Mouse (Mus musculus) right cerebral cortex, adult 18-20 months (tissue): ENCODE results near the gene Spred1.

Source experiments
- DNase-seq: peaks from one replicate; pipeline ENCODE4 v3.0.0; 2022; ENCODE audit warnings: mixed read lengths

The Spred1 gene

DNA sequence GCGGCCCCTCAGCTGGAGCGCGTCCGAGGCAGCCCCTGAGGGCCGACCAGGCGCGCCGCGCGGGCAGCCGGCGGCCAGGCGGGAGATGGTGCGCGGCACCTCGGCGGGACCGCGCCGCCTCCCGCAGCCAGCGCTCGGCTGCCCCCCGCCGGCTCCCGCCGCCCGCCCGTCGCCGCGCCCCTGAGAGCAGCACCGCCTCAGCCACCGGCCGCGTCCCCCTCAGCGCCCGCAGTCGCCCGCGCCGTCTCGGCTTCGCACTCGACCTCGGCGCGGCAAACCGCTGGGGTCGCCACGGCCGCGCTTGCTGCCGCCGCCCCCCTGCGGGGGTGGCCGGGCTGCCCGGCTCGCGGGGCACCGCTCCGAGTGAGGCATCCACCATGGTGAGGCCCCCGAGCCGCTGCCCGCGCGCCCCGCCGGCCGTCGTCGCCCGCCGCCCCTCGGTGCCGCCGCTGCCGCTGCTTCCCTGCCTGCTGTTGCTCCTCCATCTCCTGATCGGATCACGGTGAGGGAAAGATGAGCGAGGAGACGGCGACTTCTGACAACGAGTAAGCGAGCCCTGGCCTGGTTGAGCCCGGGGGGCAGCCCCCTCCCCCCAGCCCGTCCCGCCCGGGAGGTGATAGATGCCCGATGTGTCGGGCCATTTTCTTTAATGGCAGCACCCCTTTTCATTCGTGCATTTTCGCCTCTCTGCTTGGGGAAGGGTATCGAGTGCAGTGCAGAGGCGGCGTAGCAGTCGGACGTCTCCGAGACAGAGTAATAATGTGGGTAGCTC lies at the start of gene Spred1:
Gene Spred1 (plus strand): TSS at position 163 of the 772 bp plus-strand sequence.
- DNase-seq, result no peak

DNA sequence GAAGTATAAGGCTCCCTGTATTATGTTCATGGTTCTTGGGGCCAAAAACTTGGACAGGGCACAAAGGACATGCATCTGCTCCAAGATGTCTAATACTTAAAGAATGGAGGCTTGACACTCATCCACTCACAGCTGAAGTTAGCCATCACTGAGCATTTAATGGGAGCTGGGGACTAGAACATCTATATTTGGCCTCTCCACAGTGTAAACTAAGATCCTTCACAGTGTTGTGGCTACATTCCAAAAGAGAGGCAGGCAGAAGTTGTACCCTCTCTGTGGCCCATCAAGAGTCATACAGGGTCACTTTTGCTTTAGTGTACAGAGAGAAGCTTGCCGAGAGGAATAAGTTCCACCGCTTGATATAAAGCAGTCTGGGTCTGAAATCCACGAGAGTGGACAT lies 49.6 kb upstream of the Spred1 start:
- no peak for DNase-seq

GRCm38 (mm10) chr2:117078711-117079110 lies 42.5 kb upstream of the Spred1 start:
- no peak for DNase-seq

DNA sequence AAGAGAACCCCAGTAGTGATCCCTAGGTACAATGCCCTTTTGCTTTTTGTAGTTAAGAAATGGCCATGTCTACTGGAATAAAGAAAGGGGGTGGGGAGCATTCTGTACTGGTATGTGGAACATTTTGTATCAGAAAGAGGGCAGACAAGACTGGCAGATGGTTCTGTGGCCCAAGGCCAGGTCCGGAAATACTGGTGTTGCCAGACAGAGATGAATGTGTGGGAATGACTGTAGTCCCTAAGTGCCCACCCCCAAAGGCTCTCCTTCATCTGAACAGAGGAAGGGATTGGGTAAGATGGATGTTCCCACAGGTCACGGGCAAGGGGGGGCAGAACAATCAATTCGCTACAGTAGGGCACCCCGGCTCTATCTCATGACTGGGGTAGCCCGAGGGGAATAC lies 41.6 kb upstream of the Spred1 start:
- DNase-seq, result no peak

GRCm38 (mm10) chr2:117086002-117086765 lies 35.0 kb upstream of the Spred1 start:
- no peak for DNase-seq

DNA sequence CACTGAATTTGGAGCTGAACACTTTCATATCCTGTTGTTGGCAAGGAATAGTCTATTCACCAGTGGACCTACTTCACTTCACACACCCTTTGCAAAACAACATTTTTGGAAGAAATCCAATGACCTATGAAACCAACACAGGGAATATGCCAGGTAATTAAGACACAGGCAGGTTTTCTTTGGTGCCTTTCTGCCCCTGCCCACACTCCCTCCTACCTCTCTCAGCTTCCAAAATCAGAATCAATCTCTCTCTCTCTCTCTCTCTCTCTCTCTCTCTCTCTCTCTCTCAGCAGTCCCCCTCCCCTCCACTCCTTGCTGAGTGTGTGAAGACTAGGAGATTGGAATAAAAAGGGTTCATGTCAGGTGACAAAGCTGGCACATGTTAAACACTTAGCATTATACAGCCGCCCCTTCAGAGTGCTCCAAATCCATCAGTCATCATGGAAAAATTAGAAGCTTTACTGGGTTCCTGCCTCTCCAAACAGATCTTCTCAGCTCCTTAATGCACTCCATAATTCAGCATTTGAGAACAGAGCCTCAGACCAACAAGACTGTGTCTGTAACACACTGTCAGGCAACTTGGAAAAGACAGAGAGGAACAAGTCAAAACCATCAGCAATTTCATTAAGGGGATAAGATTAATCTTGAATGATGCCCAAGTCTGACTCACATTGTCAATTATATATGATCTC lies 34.3 kb upstream of the Spred1 start:
- DNase-seq, result no peak

DNA sequence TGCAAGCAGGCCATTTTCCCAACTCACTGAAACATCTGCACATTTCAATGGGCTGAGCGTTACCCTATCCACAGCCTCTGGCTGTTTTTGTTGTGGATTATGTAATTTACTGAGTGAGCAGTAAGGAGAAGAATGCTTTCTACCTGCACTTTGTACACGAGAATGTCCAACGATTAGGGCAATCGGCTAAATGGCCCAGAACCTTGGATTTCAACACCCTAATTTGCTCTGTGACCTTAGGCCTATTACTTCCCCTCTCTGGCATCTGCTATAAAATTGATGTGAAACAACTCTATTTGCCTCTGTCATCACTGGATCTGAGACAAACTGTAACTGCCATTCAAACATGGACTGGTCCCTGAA lies 33.7 kb upstream of the Spred1 start:
- no peak for DNase-seq

- no peak for DNase-seq
Measured at GRCm38 (mm10) chr2:117089482-117089881, 31.7 kb upstream of the Spred1 start.

DNA sequence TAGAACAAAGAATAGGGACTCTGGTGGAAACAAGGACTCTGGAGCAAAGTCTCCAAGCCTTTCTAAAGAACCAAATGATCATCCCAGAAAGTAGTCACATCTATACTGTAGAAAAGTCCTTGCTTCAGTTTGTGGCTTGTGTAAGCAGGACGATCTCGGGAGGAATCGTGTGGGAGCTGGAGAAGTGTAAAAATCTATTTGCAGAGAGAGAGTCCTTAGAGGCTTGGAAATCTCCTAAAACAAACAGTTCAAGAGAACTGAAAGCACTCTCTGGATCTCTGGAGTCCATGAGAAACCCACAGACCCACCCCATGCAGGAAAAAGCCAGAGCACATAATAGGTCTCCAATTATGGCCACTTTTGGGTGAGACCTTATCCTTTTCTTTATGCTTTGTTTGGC lies 31.1 kb upstream of the Spred1 start:
- peak; percentile 43 for DNase-seq

- DNase-seq, result no peak
Measured at GRCm38 (mm10) chr2:117092946-117093401, 28.2 kb upstream of the Spred1 start.

DNA sequence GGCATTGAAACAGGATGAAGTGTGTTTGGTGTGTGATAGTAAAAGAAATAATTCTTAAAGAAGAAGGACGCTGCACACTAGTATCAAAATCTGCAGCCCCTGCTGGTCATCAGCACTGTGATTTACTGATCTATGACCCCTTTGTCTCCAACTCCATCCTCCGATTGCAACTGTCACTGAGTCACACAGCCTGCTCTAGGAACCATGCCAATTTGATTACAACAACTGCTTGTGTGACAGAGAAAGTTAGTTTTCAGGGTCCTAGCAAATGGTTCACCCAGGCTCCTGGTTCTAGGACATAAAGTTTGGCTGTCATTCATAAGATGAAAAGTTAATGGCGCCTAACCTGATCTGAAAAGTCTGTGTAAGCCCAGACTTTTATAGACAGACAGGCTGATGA lies 25.7 kb upstream of the Spred1 start:
- DNase-seq, result peak; percentile 23

- DNase-seq, result no peak
Measured at GRCm38 (mm10) chr2:117097305-117097704, 23.9 kb upstream of the Spred1 start.

DNA sequence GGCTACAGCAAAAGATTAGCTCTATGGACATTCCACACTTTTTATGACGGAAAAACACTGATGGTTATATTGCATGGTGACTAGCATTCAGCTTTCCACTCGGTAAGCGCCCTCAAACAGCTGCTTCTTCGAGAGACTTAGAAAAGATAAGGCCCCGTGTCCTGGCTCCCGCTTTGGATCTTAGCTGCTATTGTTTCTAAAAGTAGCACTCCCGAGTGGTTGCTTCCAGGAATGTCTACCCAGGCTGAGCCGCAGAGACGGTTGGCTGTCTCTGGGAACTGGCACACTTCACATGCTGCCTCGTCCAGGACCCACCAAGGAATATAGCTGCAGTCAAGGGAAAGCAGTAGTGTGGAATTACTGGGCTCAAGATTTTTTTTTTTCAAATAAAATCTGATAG lies 21.9 kb upstream of the Spred1 start:
- DNase-seq, result no peak

DNA sequence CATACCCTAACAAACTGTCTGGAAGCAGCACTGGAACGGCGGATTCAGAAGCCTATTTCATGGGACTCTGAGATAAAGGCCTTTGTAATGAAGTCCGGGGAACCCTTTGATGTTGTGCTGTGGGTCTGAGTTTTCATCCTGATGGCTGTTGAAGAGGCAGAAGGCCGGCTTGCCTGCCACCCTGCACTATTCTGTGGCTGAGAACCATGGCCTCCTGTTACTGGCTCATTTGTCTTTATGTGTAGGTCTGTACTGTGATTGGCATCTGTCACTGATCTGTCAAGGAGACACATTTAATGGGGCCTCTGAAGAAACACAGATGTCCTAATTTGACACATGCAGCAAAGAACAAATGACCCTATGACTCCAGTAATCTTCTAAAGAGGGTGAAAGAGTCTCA lies 17.7 kb upstream of the Spred1 start:
- no peak for DNase-seq

- DNase-seq, result no peak
Measured at GRCm38 (mm10) chr2:117105407-117105806, 15.8 kb upstream of the Spred1 start.

- no peak for DNase-seq
Measured at GRCm38 (mm10) chr2:117108059-117108458, 13.1 kb upstream of the Spred1 start.

- DNase-seq, result no peak
Measured at GRCm38 (mm10) chr2:117109296-117109695, 11.9 kb upstream of the Spred1 start.

GRCm38 (mm10) chr2:117110355-117110866 lies 10.8 kb upstream of the Spred1 start:
- no peak for DNase-seq

DNA sequence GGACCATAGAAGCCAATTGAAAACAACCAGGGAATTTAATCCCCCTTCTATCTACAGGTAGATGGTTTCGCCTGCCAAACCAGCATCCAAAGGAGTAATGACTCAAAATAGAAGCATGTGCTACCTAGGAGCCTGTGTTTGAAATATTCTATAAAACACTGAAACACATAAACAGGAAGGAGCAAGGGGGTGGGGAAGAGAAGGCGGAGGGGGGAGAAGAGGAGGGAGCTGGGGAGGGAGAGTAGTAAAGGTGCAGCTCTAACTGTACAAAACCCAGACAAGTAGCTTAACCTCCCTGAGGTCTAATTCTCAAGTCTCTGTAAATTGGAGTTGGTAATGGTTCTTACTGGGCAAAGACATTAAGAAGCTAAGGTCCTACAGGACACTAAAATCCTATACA lies 7.9 kb upstream of the Spred1 start:
- no peak for DNase-seq

GRCm38 (mm10) chr2:117113762-117114161 lies 7.4 kb upstream of the Spred1 start:
- no peak for DNase-seq

- no peak for DNase-seq
Measured at GRCm38 (mm10) chr2:117118516-117118915, 2.7 kb upstream of the Spred1 start.

- peak; percentile 90 for DNase-seq
Measured at GRCm38 (mm10) chr2:117119291-117120245, 1.6 kb upstream of the Spred1 start.
